Mouse (Mus musculus) frontal cortex, postnatal 14 days (tissue): ENCODE measurements around the gene Pnma5.

ENCODE experiments used
- DNase-seq, 2 experiments: peaks; one replicate each; pipeline ENCODE4 v3.0.0; 2022; ENCODE audit warnings: low spot score in 2 of 2

Gene Pnma5

GRCm38 (mm10) chrX:72985607-72986006, 51.3 kb downstream of the Pnma5 start:
- DNase-seq = no peak
